Mouse (Mus musculus): ENCODE results near the gene Tuba4a. TPM values are rescaled to one million over a fixed set of nuclear protein-coding genes. Genes with fewer than 3 reads are reported as not detected.

The Tuba4a gene
- polyA plus RNA-seq (2012; rRNA removed; ENCODE audit: low replicate concordance): 15.5 and 34.7 TPM in 2 replicates

DNA sequence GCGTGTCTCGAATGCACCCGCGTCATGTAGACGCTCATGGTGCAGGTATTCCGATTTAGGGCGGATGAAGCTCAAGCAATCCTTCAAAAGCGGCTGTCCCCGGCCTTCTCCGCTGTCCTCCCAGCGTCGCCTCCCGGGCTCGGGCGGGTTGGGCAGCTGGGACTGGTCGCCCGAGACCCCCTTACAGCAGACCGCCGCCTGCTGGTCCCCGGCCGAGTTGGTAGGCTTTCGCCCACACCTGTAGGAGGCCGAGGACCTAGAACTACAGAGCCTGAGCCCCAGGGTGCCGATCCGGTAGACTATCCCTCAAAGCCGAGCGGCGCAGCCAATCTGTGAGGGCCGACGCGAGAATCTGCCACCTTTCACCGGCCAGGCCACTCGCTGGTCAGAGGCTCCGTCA is at the start of gene Tuba4a:
TSS of gene Tuba4a (minus strand) at position 335 of the 400 bp plus-strand sequence.

DNA sequence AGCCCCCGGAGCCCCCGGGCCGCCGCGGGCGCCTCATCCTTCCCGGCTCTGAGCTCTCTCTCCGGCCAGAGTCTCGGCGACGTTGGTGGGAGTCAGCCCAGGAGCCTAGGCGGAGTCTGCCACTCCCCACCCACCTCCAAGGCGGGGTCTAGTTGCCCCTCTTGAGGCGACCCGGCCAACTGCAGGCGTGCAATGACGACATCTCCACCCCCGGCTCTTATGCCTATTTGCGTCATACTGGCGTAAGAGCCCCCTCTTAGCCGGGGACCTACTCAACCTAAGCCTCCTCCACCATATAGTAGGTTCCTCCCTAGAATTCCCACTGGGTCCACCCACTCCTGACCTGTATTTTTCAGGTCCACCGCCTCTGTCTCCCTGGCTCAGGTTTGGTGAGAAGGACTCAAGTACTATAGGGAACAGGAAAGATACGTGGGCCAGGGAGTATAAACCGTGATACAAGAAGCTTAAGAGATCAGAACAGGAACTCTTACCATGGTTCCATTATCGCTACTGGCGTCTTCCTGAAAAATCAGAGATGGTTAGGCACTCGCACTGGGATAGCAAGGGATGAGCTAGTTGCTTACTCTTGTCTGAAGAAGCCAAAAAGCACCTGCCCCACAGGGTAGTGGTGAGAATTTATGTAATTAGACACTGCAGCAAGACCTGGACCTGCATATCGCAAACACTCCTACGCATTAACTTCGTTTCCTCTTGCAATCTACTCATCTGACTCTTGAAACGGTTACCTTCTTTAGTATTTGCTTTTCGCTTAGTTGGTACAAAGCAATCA is 44.6 kb upstream of the Tuba4a start, which contains the start of gene Ptprn:
TSS of gene Ptprn (minus strand) at position 412 of the 790 bp plus-strand sequence.

DNA sequence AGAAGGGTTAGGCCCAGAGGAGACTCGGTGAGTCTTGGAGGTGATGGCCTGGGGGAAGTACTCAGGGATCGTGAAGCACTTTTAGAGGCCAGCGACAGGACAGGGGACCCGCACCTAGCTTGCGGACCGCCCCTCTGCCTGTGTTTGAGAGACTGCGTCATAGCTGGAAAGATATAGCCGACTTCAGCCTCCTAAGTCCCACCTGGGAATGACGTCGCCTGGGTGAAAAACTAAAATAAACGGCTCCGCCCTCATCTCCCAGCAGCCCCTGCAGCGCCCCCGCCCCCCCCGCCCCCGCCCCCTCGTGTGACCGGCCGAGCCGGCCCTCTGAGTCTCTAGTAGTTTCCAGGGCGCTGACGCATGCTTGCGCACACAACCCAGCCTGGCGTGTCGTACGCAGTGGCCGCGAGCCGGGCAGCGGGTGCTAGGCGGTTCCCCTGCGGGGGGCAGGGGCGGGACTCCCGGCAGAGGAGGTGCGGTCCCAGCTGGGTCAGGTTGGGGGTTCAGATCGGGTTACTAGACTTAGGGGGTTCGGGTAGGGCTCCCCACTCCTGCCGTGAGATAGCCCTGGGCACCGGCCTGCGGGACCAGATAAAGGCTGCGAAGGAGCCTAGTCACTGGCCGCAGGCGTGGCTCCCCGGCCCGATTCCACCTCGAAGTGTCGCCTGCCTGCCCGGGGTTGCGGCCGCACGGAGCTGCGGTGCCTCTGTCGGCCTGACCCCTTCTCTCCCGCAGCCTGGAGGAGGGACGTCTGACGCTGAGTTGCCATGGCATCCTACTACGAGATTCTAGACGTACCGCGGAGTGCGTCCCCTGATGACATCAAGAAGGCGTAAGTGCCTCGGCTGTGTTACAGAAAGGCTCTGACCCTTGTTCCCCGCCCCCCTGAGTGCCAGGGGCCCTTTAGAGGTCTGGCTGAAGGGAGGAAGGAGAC is 16.7 kb upstream of the Tuba4a start, which contains the start of gene Dnajb2:
TSS of gene Dnajb2 (plus strand) at position 290 of the 934 bp plus-strand sequence.

DNA sequence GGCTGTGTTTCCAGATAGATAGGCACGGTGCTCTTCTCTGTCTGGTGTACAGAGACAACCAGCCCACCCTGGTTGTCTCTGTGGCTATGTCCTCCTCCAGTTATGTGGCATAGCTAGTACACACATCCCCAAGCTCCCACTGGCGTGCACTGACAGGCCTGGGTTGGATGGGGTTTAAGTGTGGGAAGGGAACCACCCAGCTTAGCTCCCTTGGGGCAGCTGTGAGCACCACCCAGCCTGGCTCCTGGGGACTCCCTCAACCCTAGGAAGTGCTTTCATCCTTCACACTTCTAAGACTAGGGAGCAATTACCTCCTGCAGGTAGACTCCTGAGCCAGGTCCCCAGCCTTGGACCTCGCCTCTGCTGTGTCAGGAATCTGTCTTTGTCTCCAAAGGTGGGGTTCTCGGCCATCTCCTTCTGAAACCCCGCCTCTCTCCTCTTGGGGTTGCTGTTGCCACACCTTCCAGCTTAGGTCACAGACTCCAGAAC is 12.0 kb upstream of the Tuba4a start, which contains the start of gene A630095N17Rik:
TSS of gene A630095N17Rik (minus strand) at position 439 of the 489 bp plus-strand sequence.

DNA sequence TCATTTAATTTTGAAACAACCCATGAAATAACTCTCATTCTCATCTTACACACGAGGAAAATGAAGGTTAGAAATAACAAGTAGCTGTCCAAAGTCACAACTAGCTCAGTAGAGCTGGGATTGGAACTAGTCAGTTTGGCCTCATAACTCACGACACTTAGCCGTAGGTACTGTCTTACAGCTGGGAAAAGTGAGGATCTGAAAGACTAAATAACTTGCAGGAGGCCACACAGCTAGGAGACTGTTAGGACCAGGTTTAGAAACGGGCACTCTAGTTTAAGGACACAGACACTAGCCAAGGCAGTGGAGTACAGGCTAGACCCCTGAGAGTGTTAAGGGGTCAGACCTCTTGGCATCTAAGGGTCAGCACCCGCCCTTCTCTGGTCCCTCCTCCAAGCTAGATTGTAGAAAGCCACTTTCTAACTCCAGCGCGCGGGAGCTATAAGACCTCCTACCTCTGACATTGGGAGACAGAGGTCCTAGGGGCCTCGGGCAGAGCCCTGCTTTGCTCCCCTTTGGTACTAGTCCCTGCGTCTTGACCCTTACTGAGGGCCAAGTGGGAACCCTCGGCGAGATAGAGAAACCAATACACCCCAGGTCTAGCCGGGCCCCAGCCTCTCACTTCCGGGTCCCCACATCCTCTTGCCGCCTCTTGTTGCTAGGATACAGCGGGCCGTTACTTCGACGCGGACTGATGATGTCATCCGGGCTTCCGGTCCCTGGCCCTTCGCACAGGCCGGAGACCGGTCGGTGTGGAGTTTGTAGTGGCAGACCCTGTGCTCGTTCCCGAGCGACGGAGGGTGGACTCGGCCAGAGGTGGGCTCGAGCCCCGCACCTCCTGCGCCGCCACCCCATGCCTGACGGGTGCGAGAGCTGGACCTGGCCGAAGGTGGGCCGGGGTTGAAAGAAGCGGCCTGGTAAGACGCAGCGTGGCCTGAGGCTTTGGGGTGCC is 9.3 kb downstream of the Tuba4a start, which contains the start of the genes Glb1l and Stk16:
TSS of gene Glb1l (minus strand) at position 678 of the 952 bp plus-strand sequence.
TSS of gene Stk16 (plus strand) at position 703 of the 952 bp plus-strand sequence.

DNA sequence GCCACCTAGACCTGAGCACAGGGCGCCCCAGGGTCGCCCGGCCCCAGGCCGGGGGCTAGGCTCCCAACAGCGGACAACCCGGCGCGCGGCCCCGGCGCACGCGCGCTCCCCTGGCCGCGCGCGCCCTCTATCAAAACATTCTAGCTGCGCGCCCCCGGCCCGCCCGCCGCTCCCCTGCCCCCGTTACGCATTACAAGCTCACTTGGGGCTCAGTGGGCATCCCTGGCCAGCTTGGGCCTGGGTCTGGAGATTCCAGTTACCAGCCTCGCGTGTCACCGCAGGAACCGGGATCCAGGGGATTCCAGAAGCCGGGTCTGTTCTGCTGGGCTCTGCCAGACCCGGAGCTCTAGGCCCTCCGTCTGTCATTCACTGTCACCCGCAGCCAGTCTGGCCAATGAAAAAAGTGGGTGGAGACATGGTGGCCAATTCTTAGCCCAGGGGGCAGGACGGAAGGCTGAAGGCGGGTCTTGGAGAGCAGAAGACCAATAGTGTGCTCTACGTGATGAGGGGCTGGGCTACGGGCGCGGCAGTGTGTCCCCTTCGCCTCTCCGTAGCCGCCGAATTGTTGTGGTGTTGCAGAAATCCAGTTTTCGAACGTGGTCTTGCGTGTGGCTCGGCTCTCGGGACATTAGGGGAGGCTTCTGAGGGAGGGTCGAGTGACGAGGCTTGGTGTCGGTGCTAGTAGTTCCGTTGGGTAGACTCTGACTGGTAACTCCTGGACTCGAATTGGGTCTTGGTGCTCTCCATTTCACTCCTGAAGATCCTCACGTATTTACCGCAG is 27.9 kb downstream of the Tuba4a start, which contains the start of the genes Ankzf1 and Atg9a:
TSS of gene Ankzf1 (plus strand) at position 530 of the 781 bp plus-strand sequence.
TSS of gene Atg9a (minus strand) at position 575 of the 781 bp plus-strand sequence.

DNA sequence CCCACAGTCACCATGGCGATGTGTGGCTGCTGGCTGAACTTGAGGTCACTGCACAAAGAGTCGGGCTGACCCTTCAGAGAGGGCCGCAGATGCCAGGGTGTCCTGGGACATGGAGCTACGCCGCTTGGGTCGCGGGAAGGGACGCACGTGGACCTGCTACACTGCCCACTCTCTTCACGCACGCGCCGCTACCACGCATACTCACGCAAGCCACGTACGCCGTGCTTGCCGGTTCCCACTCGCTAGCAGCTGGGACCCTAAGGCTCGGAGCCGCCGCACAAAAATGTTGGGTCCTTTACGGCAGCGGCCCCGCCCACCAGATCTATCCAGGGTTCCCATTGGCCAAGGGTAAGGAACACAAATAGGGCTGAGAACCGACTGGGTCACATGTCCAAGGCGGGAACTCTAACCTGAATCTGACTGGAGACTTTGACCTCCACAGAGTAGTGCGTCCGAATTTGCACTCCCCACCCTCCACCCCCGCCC is 39.5 kb downstream of the Tuba4a start, which contains the start of gene Abcb6:
TSS of gene Abcb6 (minus strand) at position 288 of the 486 bp plus-strand sequence.

DNA sequence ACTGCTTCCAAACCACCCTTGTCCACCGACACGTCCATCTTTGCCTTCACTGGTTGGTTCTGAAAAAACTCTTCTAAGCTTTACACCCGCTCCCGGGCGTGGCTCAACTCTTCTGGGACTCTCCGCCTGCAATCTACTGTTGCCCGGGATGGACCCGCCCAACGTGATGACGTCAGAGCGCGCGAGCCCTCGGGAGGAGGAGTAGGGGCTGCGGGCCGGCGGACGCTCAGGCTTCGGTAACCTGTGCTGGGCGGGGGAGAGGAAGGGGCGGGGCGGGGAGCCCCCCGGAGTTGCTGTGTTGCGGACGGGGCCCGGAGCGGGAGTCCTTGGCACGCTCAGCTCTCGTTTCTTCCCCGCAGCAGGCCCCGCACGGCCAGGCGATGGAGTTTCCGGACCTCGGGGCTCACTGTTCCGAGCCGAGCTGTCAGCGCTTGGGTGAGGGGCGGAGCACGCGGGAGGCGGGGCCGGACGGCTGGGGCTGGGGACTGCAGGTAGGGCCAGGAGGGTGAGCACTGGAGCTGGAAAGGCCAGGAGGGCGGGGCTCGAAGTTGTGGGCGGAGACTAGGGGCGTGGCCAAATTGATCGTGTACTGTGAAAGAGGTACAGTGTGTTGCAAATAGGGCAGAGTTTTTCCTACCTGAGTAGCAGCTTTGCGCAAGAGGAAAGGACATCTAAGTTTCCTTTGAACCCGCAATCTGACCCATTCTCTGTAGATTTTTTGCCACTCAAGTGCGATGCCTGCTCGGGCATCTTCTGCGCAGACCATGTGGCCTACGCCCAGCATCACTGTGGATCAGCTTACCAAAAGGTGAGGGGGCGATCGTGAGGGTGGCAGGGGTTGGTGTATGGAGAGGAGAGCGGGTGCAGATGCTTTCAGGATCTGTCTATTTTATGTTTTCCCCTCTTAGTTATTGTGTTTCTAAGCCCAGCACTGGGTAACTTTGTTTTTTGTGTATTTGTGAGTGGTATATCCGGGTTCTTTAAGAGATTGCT is 50.9 kb downstream of the Tuba4a start, which contains the start of gene Zfand2b:
TSS of gene Zfand2b (plus strand) at position 175 of the 993 bp plus-strand sequence.

Other genes starting within 250 kb of the Tuba4a start
- gene Nhej1, start 94.7 kb downstream of the Tuba4a start, polyA plus RNA-seq (2012; rRNA removed; ENCODE audit: low replicate concordance): 3.5 and 6.6 TPM in 2 replicates
- gene Slc23a3, start 86.0 kb downstream of the Tuba4a start, polyA plus RNA-seq (2012; rRNA removed; ENCODE audit: low replicate concordance): 0.43 and 1.3 TPM in 2 replicates
- 47.3 and 55.4 TPM in 2 replicates for gene Cnppd1, start 77.2 kb downstream of the Tuba4a start, polyA plus RNA-seq (2012; rRNA removed; ENCODE audit: low replicate concordance)
- 100 and 133 TPM in 2 replicates for gene Retreg2, start 77.1 kb downstream of the Tuba4a start, polyA plus RNA-seq (2012; rRNA removed; ENCODE audit: low replicate concordance)
- 65.1 and 66.9 TPM in 2 replicates for gene Zfand2b, start 51.2 kb downstream of the Tuba4a start, polyA plus RNA-seq (2012; rRNA removed; ENCODE audit: low replicate concordance)
- gene Abcb6, start 39.5 kb downstream of the Tuba4a start, polyA plus RNA-seq (2012; rRNA removed; ENCODE audit: low replicate concordance): 32.2 and 39.4 TPM in 2 replicates
- gene Ankzf1, start 27.7 kb downstream of the Tuba4a start, polyA plus RNA-seq (2012; rRNA removed; ENCODE audit: low replicate concordance): 18.2 and 25.3 TPM in 2 replicates
- gene Atg9a, start 27.7 kb downstream of the Tuba4a start, polyA plus RNA-seq (2012; rRNA removed; ENCODE audit: low replicate concordance): 62.4 and 75.2 TPM in 2 replicates
- gene Glb1l, start 9.1 kb downstream of the Tuba4a start, polyA plus RNA-seq (2012; rRNA removed; ENCODE audit: low replicate concordance): 23.9 and 39.1 TPM in 2 replicates
- gene Stk16, start 9.0 kb downstream of the Tuba4a start, polyA plus RNA-seq (2012; rRNA removed; ENCODE audit: low replicate concordance): 186 and 199 TPM in 2 replicates
- not detected in 2 replicates for gene A630095N17Rik, start 12.2 kb upstream of the Tuba4a start, polyA plus RNA-seq (2012; rRNA removed; ENCODE audit: low replicate concordance)
- 42.8 TPM in 2 replicates for gene Dnajb2, start 16.5 kb upstream of the Tuba4a start, polyA plus RNA-seq (2012; rRNA removed; ENCODE audit: low replicate concordance)
- gene Ptprn, start 44.6 kb upstream of the Tuba4a start, polyA plus RNA-seq (2012; rRNA removed; ENCODE audit: low replicate concordance): 0.04 TPM in 2 replicates
- not detected in 2 replicates for gene Resp18, start 58.5 kb upstream of the Tuba4a start, polyA plus RNA-seq (2012; rRNA removed; ENCODE audit: low replicate concordance)
- gene Dnpep, start 98.1 kb upstream of the Tuba4a start, polyA plus RNA-seq (2012; rRNA removed; ENCODE audit: low replicate concordance): 152 and 178 TPM in 2 replicates
- 47.0 and 310 TPM in 2 replicates for gene Des, start 140.5 kb upstream of the Tuba4a start, polyA plus RNA-seq (2012; rRNA removed; ENCODE audit: low replicate concordance)
- 20.5 and 125 TPM in 2 replicates for gene Speg, start 155.4 kb upstream of the Tuba4a start, polyA plus RNA-seq (2012; rRNA removed; ENCODE audit: low replicate concordance)
- gene Gmppa, start 216.1 kb upstream of the Tuba4a start, polyA plus RNA-seq (2012; rRNA removed; ENCODE audit: low replicate concordance): 134 and 167 TPM in 2 replicates
- gene Asic4, start 230.6 kb upstream of the Tuba4a start, polyA plus RNA-seq (2012; rRNA removed; ENCODE audit: low replicate concordance): 0.09 and 0.51 TPM in 2 replicates

Measured in subcutaneous adipose tissue, adult 2 months (tissue).